Mouse (Mus musculus) liver, adult 2 months (tissue): ENCODE data around the gene Ppp4r2. TPM values are rescaled to one million over a fixed set of nuclear protein-coding genes. Genes with fewer than 3 reads are reported as not detected.

ENCODE experiments used
- DNase-seq: peaks from one replicate; pipeline ENCODE4 v3.0.0-alpha.2; 2011; ENCODE audit warnings: low read depth, low spot score; ENCODE audit errors: extremely low read depth
- H3K27ac ChIP-seq: fragments of 200-500 bp; replicated peaks from 2 replicates; pipeline ENCODE4 v1.5.1; 2012; ENCODE audit warnings: low read depth, mild to moderate bottlenecking, control low read depth, inconsistent platforms, low read length; ENCODE audit not compliant: insufficient read depth
- H3K27me3 ChIP-seq: fragments of 200-500 bp; 2 replicates; pipeline ENCODE4 v1.6.1; 2012; ENCODE audit warnings: mild to moderate bottlenecking, moderate library complexity, low read length, inconsistent platforms; ENCODE audit not compliant: control insufficient read depth, insufficient read depth
- H3K36me3 ChIP-seq: fragments of 200-500 bp; 2 replicates; pipeline ENCODE4 v1.6.1; 2012; ENCODE audit warnings: low read length, inconsistent platforms; ENCODE audit not compliant: control insufficient read depth, insufficient read depth
- H3K4me1 ChIP-seq: fragments of 200-500 bp; 2 replicates; pipeline ENCODE4 v1.6.1; 2011; ENCODE audit warnings: low read length; ENCODE audit not compliant: control insufficient read depth, insufficient read depth
- H3K4me3 ChIP-seq: fragments of 200-500 bp; 2 replicates; pipeline ENCODE4 v1.5.1; 2011; ENCODE audit warnings: low read depth, mild to moderate bottlenecking, control low read depth, low read length, moderate library complexity; ENCODE audit not compliant: insufficient read depth
- H3K79me2 ChIP-seq: fragments of 200-500 bp; 2 replicates; pipeline ENCODE4 v1.6.1; 2012; ENCODE audit warnings: inconsistent platforms, mild to moderate bottlenecking, low read length, moderate library complexity; ENCODE audit not compliant: control insufficient read depth, insufficient read depth
- H3K9ac ChIP-seq: fragments of 200-500 bp; 2 replicates; pipeline ENCODE4 v1.6.1; 2012; ENCODE audit warnings: low read depth, mild to moderate bottlenecking, control low read depth, inconsistent platforms, low read length
- CTCF ChIP-seq: fragments of 200-500 bp; IDR thresholded peaks from 2 replicates; pipeline ENCODE4 v1.5.1; 2011; ENCODE audit warnings: low read depth, low read length, control low read depth
- POLR2A ChIP-seq: fragments of 200-500 bp; IDR thresholded peaks from 2 replicates; pipeline ENCODE4 v1.6.1; 2011; ENCODE audit warnings: low read length, control low read depth; ENCODE audit not compliant: insufficient read depth; ENCODE audit errors: extremely low read depth
- WGBS: fragments of 180-500 bp; shearing (Covaris S2); methylation state at CpG from one replicate; pipeline ENCODE4 v1.1.7; 2018; 5-methylcytosine and 5-hydroxymethylcytosine counted together
- polyA plus RNA-seq: library from polyadenylated mRNA; depleted of rRNA; stranded (reverse); fragments of >200 nt; gene quantifications from 2 replicates; pipeline ENCODE4 v1.2.3, GENCODE M21; 2012
- total RNA-seq: library from RNA; depleted of rRNA; stranded (reverse); fragments of >200 nt; gene quantifications from 2 replicates; pipeline ENCODE4 v1.2.3, GENCODE M21; 2014

The Ppp4r2 gene
- total and polyA plus RNA-seq, 2 experiments = 10.6 to 27.4 TPM

DNA sequence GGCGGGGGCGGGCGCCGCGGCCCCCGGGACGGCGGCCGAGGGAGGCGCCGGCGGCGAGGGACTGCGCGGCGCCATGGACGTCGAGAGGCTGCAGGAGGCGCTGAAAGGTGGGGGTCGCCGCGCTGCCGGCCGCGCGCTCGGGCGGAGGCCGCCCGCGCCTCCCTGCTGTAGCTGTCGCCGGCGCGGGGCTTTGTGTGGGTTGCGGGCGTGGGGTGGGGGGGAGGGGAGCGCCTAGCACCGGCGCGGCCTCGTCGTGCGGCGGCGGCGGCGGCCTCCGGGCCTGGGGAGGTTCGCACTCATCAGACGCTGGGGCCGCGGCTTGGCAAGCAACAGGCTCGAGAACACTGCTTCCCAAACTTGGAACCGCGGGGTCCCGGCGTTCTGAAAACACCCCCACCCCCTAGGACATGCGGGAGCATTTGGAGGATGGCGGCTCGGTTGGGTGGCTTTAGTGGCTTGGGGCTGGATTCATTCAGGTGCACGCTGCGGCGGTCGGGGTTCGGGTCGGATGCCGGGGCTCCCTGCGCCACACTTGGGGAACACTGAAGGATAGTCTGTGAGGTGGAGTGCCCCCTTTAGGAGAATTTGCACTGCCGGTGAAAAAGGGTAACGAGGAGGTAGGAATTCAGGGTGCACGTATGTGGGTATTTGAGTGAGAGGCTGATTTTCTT lies 524 bp downstream of the Ppp4r2 start:
- peak overlapping the region; percentile 70 for H3K9ac ChIP-seq
- peak overlapping the region; percentile 77 for H3K4me3 ChIP-seq
- no peak for TF ChIP-seq CTCF
- no peak for TF ChIP-seq POLR2A
- WGBS = under 1% methylated on average over 72 of the region's 72 CpGs
- H3K36me3 ChIP-seq = peaks cover 20% of the 10 kb centered on the region
- H3K4me1 ChIP-seq = peaks cover 2% of the 10 kb centered on the region
- DNase-seq = peak; percentile 32
- H3K27ac ChIP-seq = peak overlapping the region; percentile 14; the same call in 1 of the 2 replicates
- no peaks in the 10 kb centered on the region for H3K27me3 ChIP-seq
- peaks cover 15% of the 10 kb centered on the region; the same call in 1 of the 2 replicates for H3K79me2 ChIP-seq

DNA sequence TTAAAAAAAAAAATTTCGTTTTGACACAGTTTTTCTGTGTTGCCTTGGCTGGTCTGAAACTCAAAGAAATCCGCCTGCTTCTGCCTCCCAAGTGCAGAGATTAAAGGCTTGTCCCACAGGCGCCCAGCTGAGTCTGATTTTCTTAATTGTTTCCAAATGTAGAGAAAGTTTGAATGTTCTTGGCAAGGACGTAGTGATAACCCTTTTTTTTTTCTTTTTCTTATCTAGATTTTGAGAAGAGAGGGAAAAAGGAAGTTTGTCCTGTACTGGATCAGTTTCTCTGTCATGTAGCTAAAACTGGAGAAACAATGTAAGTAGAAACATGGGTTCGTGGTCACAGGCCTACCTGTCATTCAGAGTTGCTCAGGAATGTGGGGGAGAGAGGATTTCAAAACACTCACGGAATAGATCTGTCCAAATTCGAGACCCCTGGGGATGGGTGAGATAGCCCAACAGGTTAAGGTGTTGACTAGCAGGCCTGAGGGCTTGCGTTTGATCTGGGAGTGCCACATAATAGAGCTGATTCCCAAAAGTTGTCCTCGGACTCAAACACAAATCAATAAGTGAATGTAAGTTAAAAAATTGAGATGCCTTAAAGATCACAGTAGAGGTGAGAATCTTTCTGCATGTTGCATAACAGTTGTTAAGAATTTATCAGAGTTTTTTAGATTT lies 1.2 kb downstream of the Ppp4r2 start:
- H3K9ac ChIP-seq = peak overlapping the region; percentile 70
- H3K79me2 ChIP-seq = peaks cover 15% of the 10 kb centered on the region; the same call in 1 of the 2 replicates
- H3K27me3 ChIP-seq = no peaks in the 10 kb centered on the region
- DNase-seq = peak; percentile 28
- 15% methylated on average over 9 of the region's 9 CpGs for WGBS
- H3K27ac ChIP-seq = no peak overlapping the region
- peak overlapping the region; percentile 77; the same call in 1 of the 2 replicates for H3K4me3 ChIP-seq
- TF ChIP-seq POLR2A = no peak
- no peak for TF ChIP-seq CTCF
- H3K36me3 ChIP-seq = peaks cover 25% of the 10 kb centered on the region
- peaks cover 2% of the 10 kb centered on the region for H3K4me1 ChIP-seq

DNA sequence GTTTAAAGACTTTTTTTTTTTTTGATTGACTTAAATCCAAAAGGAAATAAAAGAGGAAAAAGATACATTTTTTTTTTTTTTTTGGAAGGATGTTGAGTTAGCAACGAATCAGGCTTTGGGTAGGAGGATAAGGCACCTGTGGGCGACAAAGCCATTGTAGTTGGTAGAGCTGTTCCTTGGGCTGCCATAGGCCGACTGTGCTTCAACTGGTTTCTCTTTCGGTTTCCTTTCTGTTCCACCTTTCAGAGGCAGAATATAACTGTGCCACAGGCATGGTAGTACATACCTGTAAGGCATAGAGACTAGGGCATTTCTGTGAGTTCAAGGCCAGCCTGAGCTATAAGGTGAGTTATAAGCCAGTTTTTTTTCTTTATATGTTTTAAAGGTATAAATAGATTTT lies 11.6 kb downstream of the Ppp4r2 start:
- Histone ChIP-seq H3K36me3 (peaks cover 37% of the 10 kb centered on the region), H3K27me3 (no peaks in the 10 kb centered on the region), H3K79me2 (peaks cover 31% of the 10 kb centered on the region), H3K9ac (no peak overlapping the region), H3K4me1 (peaks cover 6% of the 10 kb centered on the region), H3K4me3 (no peak overlapping the region), H3K27ac (no peak overlapping the region)
- DNase-seq = no peak
- TF ChIP-seq POLR2A (no peak), CTCF (no peak)
- 75% methylated on average over 4 of the region's 4 CpGs for WGBS

DNA sequence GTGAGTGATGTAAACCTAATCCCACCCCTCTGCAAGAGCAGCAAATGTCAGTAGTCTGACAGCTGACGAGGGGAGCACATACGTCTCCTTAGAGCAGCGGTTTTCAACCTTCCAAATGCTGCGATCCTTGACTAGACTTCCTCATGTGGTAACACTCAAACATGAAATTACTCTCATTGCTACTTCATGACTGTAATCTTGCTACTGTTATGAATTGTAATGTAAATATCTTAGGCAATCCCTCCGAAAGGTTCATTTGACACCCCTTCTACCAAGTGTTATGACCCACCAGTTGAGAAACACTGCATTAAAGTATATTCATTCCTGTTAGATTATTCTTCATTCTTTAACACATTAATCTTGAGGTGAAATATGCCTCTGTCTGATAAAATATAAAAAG lies 13.8 kb downstream of the Ppp4r2 start:
- H3K79me2 ChIP-seq = peaks cover 24% of the 10 kb centered on the region
- H3K36me3 ChIP-seq = peaks cover 16% of the 10 kb centered on the region
- peaks cover 23% of the 10 kb centered on the region for H3K4me1 ChIP-seq
- WGBS = 95% methylated on average over 5 of the region's 5 CpGs
- H3K4me3 ChIP-seq = no peak overlapping the region
- H3K27me3 ChIP-seq = no peaks in the 10 kb centered on the region
- DNase-seq = no peak
- TF ChIP-seq POLR2A (no peak), CTCF (no peak)
- H3K9ac ChIP-seq = no peak overlapping the region
- no peak overlapping the region for H3K27ac ChIP-seq

DNA sequence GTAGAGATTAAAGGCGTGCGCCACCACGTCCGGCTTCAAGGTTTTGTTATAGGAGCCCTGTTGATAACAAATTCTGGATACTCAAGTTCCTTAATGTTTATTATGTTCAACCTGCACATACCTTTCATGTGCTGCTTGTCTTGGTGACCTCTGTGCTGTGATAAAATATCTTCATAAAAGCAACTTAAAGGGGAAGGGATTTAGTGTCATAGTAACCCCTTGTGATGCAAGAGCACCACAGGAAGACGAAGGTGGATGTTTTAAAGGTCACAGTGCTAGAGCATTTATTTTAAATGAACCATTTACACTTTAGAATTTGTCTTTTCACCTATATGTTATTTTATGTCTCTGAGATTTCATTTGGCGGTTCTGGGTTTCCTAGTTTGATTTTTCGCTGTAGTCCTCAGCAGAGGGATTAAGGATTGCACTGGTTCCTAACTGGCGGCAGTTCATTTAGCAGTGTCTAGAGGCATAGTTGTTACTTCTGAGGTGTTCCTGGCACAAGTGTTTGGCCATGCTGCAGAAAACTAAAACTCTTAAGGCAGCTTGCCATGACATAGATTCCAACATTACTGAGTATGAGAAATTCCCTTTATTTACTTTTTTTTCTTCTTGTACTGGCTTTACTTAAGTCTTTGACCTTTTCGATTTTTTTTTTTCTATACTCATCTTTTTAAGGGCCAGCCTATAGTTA lies 15.4 kb downstream of the Ppp4r2 start:
- Histone ChIP-seq H3K27ac (no peak overlapping the region), H3K79me2 (peaks cover 16% of the 10 kb centered on the region), H3K36me3 (peaks cover 10% of the 10 kb centered on the region), H3K27me3 (no peaks in the 10 kb centered on the region), H3K4me1 (peaks cover 23% of the 10 kb centered on the region), H3K4me3 (no peak overlapping the region), H3K9ac (no peak overlapping the region)
- TF ChIP-seq POLR2A (no peak), CTCF (no peak)
- peak; percentile 37 for DNase-seq
- 77% methylated on average over 9 of the region's 9 CpGs for WGBS
